Mouse (Mus musculus): ENCODE measurements around the gene Fhod1. TPM values are rescaled to one million over a fixed set of nuclear protein-coding genes. Genes with fewer than 3 reads are reported as not detected.

Gene Fhod1
- total and polyA plus RNA-seq, 2 experiments = 1.7 to 7.8 TPM

DNA sequence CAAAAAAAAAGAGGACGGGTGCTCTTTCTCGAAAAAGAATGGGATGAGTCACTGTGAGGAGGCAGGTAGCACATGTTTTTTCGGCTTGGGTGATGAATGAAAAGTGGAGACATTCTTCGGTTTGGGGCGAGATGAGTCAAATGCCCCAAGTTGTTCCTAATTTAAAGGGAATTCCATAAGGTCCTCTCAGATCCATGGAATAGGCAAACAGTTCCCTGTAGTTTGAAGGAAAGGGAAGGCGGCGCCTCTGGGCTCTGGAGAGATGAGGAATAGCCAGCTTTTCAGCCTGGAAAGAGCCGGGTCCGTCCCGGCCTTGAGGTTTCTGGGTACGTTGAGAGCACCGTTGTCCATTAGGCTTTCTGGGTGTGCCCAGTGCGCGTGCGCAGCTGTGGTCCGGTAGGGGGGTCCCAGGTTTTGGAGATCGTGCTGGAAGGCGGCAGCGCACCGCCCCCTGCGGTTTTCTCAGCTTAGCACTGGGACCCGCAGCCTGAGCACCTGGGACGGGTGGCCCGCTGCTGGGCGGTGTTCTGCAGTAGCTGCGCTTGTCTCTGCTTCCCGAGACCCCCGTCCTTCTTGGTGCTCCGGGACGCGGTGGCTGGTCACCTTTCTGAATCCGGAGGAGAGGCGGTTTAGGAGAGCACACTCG lies 820 bp upstream of the Fhod1 start, which contains the start of gene Slc9a5:
Slc9a5 (plus strand) TSS at position 394 of the 646 bp plus-strand sequence.
- WGBS = 2% methylated on average over 34 of the region's 34 CpGs
- Histone ChIP-seq H3K4me3 (ENCODE audit: insufficient read depth, low read depth, low read length) (peak within 1 kb of the TSS; percentile 87), H3K79me2 (ENCODE audit: control insufficient read depth, insufficient read depth, low read length) (no peaks in the 10 kb centered on the region), H3K27me3 (ENCODE audit: control insufficient read depth, insufficient read depth, low read length) (peaks cover 11% of the 10 kb centered on the region), H3K9ac (ENCODE audit: low read depth, low read length) (peak within 1 kb of the TSS; percentile 79), H3K36me3 (ENCODE audit: control insufficient read depth, insufficient read depth, low read length) (no peaks in the 10 kb centered on the region), H3K27ac (replicated peaks; ENCODE audit: insufficient read depth, low read depth, low read length) (peak within 1 kb of the TSS; percentile 27), H3K4me1 (ENCODE audit: control insufficient read depth, insufficient read depth, low read length) (no peaks in the 10 kb centered on the region; the same call in 1 of the 2 replicates)
- DNase-seq (ENCODE audit: extremely low read depth, low read depth, low spot score) = no peak
- TF ChIP-seq CTCF (IDR thresholded peaks at IDR 0.05; ENCODE audit: low read depth, low read length) (0 out of 2 replicates have a peak, but pooled peaks have one; percentile 5), POLR2A (IDR thresholded peaks at IDR 0.05; ENCODE audit: extremely low read depth, insufficient read depth, low read length) (no peak)

DNA sequence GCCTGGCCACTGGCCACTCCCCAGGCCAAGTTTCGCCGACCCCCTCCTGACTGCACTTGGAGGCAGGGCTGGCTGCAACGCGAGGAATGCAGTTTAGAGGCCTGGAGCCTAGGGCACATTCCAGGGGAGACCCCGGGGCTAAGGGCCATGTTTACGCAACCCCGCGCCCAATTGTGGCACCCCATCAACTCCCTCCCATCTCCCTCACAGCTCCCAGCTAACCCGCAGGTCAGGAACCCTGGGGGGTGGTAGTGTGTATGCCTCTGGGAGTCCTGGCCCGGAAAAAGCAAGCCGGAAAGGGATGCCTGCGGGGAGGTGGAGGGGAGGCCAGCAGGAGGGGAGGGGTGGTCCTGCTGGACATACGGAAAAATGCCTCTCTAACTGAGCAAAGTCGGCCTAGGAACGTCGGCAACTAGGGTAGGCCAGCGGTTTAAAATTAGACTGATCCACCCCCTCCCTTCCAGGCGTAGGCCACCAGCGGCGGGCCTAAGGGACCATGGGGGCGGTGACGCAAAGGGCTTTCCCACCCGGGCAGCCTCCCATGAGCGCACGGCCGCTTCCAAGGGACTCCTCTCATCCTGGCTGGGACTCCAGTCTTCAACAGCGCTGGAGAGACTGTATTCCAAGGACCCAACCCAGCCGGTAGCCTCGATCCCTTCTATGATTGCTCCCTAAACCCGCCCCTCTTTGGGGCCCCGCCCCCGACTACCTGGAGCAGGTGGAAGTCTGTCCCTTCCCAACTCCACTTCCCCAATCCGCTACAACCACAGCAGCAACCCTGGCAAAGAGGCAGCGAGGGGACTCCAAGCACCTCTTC lies 934 bp downstream of the Fhod1 start:
- Histone ChIP-seq H3K27me3 (ENCODE audit: control insufficient read depth, insufficient read depth, low read length) (peaks cover 11% of the 10 kb centered on the region), H3K9ac (ENCODE audit: low read depth, low read length) (peak overlapping the region; percentile 79), H3K79me2 (ENCODE audit: control insufficient read depth, insufficient read depth, low read length) (no peaks in the 10 kb centered on the region), H3K36me3 (ENCODE audit: control insufficient read depth, insufficient read depth, low read length) (no peaks in the 10 kb centered on the region), H3K4me1 (ENCODE audit: control insufficient read depth, insufficient read depth, low read length) (no peaks in the 10 kb centered on the region; the same call in 1 of the 2 replicates), H3K4me3 (ENCODE audit: insufficient read depth, low read depth, low read length) (peak overlapping the region; percentile 87), H3K27ac (replicated peaks; ENCODE audit: insufficient read depth, low read depth, low read length) (peak overlapping the region; percentile 27)
- peak; percentile 37 for DNase-seq (ENCODE audit: extremely low read depth, low read depth, low spot score)
- TF ChIP-seq POLR2A (IDR thresholded peaks at IDR 0.05; ENCODE audit: extremely low read depth, insufficient read depth, low read length) (no peak), CTCF (IDR thresholded peaks at IDR 0.05; ENCODE audit: low read depth, low read length) (no peak)
- 15% methylated on average over 34 of the region's 34 CpGs for WGBS

DNA sequence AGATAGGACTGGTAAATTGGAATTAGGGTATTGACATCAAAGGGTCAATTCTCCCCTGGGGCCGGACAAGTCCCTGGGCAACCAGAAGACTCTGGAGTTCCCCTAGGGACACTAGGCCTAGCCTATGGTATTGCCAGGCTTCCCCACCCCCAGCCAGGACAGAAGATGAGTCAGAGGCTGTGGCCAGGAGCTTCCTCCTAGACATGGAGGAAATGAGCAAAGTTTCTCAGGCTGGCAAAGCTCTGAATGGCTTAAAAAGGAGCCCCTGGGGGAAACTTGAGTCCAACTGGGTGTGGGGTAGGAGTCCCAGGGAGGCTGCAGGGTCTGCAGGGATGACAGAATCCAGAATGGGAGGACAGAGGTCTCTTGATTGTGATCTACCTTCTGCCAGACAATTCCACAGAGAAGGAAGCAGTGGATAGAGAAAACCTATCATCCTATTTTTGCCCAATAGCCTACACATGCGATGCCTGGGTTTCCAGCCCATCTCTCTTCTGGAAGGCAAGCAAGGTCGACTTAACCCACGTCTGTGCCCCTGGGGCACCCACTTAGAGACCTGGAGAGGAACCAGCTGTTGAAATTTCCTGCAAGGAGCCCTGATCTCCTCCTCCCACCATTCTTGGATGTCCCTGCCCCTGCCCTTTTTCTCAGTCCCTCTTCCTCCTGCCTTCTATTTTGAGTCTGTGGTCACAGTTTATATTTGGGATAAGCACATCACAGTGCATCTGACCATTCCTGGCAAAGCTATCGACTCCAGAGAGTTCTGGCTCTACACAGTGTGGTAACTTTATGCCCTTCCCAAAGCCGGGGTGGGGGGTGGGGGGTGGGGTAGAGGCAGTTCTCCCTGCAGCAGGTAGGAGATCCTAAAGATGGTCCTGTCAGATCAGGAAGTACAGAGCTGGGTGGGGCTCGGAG lies 2.4 kb downstream of the Fhod1 start:
- H3K4me1 ChIP-seq (ENCODE audit: control insufficient read depth, insufficient read depth, low read length) = no peaks in the 10 kb centered on the region; the same call in none of the 2 replicates

DNA sequence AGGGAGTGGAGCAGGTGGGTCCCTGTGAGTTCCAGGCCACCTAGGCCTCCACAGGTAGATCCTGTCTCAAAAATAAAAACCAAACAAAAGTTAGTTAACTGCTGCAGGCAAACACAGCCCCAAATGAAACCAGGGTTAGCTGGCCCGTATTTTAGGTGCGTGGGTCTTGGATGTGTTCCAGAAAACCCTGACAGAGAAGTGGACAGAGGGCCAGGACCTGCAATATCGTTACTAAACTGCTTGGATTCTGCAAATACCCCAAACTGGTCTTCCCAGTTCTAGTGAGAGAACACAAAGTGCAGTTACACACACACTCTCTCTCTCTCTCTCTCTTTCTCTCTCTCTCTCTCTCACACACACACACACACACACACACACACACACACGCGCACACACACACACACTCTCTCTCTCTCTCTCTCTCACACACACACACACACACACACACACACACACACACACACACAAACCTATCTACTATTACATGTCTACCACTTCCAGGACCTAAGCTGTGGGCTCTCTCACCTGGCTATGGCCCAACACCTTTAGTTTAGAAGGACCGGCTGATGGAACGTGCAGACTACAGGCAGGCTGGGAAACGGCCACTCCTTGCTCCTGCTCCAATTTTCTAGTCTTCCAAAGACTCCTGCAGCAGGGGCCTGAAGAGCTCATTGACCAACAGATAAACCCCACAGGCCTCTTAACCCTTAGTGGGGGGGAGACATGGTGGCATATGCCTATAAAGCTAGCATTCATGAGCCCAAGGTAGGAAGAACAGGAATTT lies 3.8 kb downstream of the Fhod1 start:
- WGBS = 31% methylated on average over 7 of the region's 8 CpGs
- Histone ChIP-seq H3K27ac (replicated peaks; ENCODE audit: insufficient read depth, low read depth, low read length) (no peak overlapping the region), H3K79me2 (ENCODE audit: control insufficient read depth, insufficient read depth, low read length) (no peaks in the 10 kb centered on the region), H3K9ac (ENCODE audit: low read depth, low read length) (no peak overlapping the region; the same call in 1 of the 2 replicates), H3K4me3 (ENCODE audit: insufficient read depth, low read depth, low read length) (no peak overlapping the region), H3K36me3 (ENCODE audit: control insufficient read depth, insufficient read depth, low read length) (no peaks in the 10 kb centered on the region), H3K27me3 (ENCODE audit: control insufficient read depth, insufficient read depth, low read length) (peaks cover 2% of the 10 kb centered on the region; the same call in 1 of the 2 replicates), H3K4me1 (ENCODE audit: control insufficient read depth, insufficient read depth, low read length) (no peaks in the 10 kb centered on the region; the same call in none of the 2 replicates)
- no peak for DNase-seq (ENCODE audit: extremely low read depth, low read depth, low spot score)
- TF ChIP-seq POLR2A (IDR thresholded peaks at IDR 0.05; ENCODE audit: extremely low read depth, insufficient read depth, low read length) = no peak
- no peak for TF ChIP-seq CTCF (IDR thresholded peaks at IDR 0.05; ENCODE audit: low read depth, low read length)

More for the DNA sequence above, 2.4 kb downstream of the Fhod1 start:
- TF ChIP-seq CTCF (IDR thresholded peaks at IDR 0.05; ENCODE audit: low read depth, low read length) (no peak), POLR2A (IDR thresholded peaks at IDR 0.05; ENCODE audit: extremely low read depth, insufficient read depth, low read length) (no peak)
- H3K9ac ChIP-seq (ENCODE audit: low read depth, low read length) = no peak overlapping the region
- no peaks in the 10 kb centered on the region for H3K36me3 ChIP-seq (ENCODE audit: control insufficient read depth, insufficient read depth, low read length)
- no peak overlapping the region for H3K4me3 ChIP-seq (ENCODE audit: insufficient read depth, low read depth, low read length)
- WGBS = 48% methylated on average over 7 of the region's 7 CpGs
- peak overlapping the region; percentile 59 for H3K27ac ChIP-seq (replicated peaks; ENCODE audit: insufficient read depth, low read depth, low read length)
- peak; percentile 28 for DNase-seq (ENCODE audit: extremely low read depth, low read depth, low spot score)
- H3K27me3 ChIP-seq (ENCODE audit: control insufficient read depth, insufficient read depth, low read length) = peaks cover 11% of the 10 kb centered on the region
- no peaks in the 10 kb centered on the region for H3K79me2 ChIP-seq (ENCODE audit: control insufficient read depth, insufficient read depth, low read length)

DNA sequence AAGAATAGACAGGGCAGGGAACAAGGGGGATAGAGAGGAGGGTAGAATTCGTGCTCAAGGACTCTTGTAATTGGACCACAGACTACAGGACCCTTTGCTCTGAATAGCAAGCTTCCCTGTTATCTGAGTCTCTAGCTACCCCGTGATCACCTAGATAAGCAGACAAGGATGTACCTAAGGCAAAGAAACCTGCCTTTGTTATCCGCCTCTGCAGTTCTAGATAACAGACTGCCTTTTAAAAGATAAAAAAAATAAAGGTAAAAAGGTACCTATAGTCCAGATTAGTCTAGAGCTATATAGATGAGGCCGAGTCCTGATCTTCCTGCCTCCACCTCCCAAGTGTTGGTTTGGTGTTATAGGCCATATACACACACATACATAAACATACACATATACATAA lies 5.0 kb downstream of the Fhod1 start:
- H3K4me1 ChIP-seq (ENCODE audit: control insufficient read depth, insufficient read depth, low read length) = no peaks in the 10 kb centered on the region; the same call in none of the 2 replicates
- TF ChIP-seq CTCF (IDR thresholded peaks at IDR 0.05; ENCODE audit: low read depth, low read length) = no peak
- TF ChIP-seq POLR2A (IDR thresholded peaks at IDR 0.05; ENCODE audit: extremely low read depth, insufficient read depth, low read length) = no peak
- H3K36me3 ChIP-seq (ENCODE audit: control insufficient read depth, insufficient read depth, low read length) = no peaks in the 10 kb centered on the region
- 80% methylated on average over 4 of the region's 4 CpGs for WGBS
- no peaks in the 10 kb centered on the region for H3K79me2 ChIP-seq (ENCODE audit: control insufficient read depth, insufficient read depth, low read length)
- no peak overlapping the region for H3K9ac ChIP-seq (ENCODE audit: low read depth, low read length)
- H3K27me3 ChIP-seq (ENCODE audit: control insufficient read depth, insufficient read depth, low read length) = no peaks in the 10 kb centered on the region
- no peak for DNase-seq (ENCODE audit: extremely low read depth, low read depth, low spot score)
- no peak overlapping the region for H3K27ac ChIP-seq (replicated peaks; ENCODE audit: insufficient read depth, low read depth, low read length)
- H3K4me3 ChIP-seq (ENCODE audit: insufficient read depth, low read depth, low read length) = no peak overlapping the region

Data from liver, adult 2 months (tissue).